Mouse (Mus musculus): ENCODE measurements at regions not wholly inside any gene's neighbourhood (a gene's known extent, or its start where the extent isn't known, plus 50 kb on each side); places are given as distances from the start of the nearest gene placed in this dataset.

DNA sequence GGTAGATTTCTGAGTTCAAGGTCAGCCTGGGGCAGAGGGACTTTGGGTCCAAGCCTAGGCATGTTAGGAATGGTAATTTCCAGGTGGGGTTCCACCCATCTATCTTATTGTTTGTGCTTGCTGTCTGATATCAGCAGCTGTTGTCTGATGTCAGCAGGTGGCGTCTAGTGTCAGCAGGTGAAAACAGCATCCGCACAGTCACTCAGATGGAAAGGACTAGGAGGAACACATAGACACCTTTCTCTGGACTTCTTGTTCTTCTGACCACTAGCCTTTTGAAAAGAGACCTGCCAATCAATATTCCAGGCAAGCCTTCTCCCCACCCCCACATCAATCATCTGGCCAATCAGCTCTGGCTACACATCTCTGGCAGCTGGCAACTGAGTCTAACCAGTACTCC lies 173.1 kb downstream of the Cdh26 start:
- H3K4me3 ChIP-seq = no peak overlapping the region
- H3K27me3 ChIP-seq (replicated peaks) = no peaks in the 10 kb centered on the region
- H3K27ac ChIP-seq = no peak overlapping the region
- no peaks in the 10 kb centered on the region for H3K4me1 ChIP-seq
- no peak for ATAC-seq (ENCODE audit: low FRiP score, low read depth)
- no peak overlapping the region for H3K4me2 ChIP-seq (replicated peaks)
- H3K9ac ChIP-seq = no peak overlapping the region
- 81% methylated on average over 2 of the region's 2 CpGs for WGBS
- H3K36me3 ChIP-seq = no peaks in the 10 kb centered on the region
- H3K9me3 ChIP-seq = no peaks in the 10 kb centered on the region

DNA sequence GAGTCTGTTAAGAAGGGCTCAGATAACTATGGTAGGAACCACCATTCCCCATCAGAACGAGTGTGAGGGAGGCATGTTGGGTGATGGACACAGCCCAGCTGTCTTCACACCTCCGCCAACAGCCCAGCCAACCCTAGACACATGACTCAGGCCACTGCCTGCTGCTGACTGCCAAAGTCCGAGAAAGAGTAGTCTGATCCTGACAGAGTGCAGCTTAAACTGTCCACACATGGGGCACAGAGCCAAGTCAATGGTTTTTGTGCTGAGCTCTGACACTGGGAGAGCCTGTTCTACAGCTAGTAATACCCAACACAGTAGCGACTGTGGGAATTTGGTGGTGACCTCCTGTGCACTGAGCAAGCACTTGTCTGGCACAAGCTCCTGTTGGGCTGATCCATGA lies 176.4 kb downstream of the Cdh26 start:
- Histone ChIP-seq H3K9me3 (no peaks in the 10 kb centered on the region), H3K27ac (no peak overlapping the region), H3K36me3 (no peaks in the 10 kb centered on the region), H3K4me1 (no peaks in the 10 kb centered on the region), H3K4me3 (no peak overlapping the region), H3K4me2 (replicated peaks) (no peak overlapping the region), H3K27me3 (replicated peaks) (no peaks in the 10 kb centered on the region), H3K9ac (no peak overlapping the region)
- no peak for ATAC-seq (ENCODE audit: low FRiP score, low read depth)
- WGBS = 79% methylated on average over 4 of the region's 4 CpGs

DNA sequence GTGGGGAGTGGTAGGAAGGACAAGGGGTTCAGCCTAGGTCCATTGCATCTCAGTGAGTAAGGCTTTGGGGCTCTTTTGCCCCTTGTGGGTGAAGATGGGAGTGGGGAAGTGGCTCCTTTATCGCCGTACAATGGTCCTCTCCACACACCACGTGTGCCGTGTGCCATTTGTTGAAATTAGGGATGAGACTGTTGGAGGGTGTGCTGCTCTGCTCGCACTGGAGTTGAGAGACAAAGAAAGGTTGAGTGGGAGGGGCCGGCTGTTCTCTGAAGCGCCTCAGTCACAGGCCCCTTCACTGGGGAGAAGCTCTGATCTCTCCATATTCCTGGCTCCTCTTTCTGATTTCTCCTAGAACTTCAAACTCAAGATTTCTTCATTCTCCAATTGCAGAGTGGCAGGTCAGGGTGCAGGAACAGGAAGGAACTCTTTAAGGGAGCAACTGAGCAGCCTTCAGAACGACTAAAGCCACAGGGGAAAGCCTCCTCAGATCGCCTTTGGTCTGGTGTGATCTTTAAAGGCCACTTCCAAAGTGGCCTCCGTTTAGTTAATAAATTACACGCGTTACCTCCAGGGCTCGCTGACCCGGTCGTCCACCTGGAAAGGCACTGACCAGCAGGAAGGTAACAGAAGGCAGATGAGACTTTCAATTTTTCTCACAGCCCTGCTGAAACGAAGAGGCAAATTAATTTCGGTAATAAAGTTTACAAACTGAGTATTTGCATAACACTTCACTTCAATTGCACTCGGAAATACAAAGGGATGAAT lies 180.1 kb downstream of the Cdh26 start:
- H3K4me2 ChIP-seq (replicated peaks) = no peak overlapping the region
- no peaks in the 10 kb centered on the region for H3K4me1 ChIP-seq
- WGBS = 37% methylated on average over 18 of the region's 18 CpGs
- H3K9ac ChIP-seq = no peak overlapping the region
- H3K36me3 ChIP-seq = no peaks in the 10 kb centered on the region
- no peak for ATAC-seq (ENCODE audit: low FRiP score, low read depth)
- H3K4me3 ChIP-seq = no peak overlapping the region
- no peaks in the 10 kb centered on the region for H3K27me3 ChIP-seq (replicated peaks)
- H3K27ac ChIP-seq = no peak overlapping the region
- H3K9me3 ChIP-seq = no peaks in the 10 kb centered on the region

DNA sequence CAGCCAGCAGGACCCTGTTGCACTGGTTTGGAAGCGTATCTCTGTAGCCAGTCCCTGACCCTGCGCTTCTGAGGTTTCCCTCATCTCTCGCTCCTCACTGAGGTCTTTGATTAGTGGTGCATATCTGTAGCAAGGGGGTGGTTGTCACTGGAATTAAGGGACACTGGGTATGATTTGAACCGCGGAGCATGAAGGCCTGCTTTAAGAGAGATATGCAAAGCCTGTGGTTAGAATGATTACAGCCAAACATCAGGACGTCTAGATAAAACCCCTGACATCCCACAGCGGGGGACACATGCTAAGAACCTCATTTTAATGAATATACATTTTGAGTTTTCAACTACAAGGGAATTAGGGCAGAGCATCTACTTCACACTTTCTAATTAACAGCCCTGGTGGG lies 184.4 kb downstream of the Cdh26 start:
- no peak overlapping the region for H3K27ac ChIP-seq
- no peak overlapping the region for H3K4me3 ChIP-seq
- ATAC-seq (ENCODE audit: low FRiP score, low read depth) = no peak
- no peaks in the 10 kb centered on the region for H3K4me1 ChIP-seq
- H3K9me3 ChIP-seq = no peaks in the 10 kb centered on the region
- H3K9ac ChIP-seq = no peak overlapping the region
- H3K27me3 ChIP-seq (replicated peaks) = no peaks in the 10 kb centered on the region
- no peak overlapping the region for H3K4me2 ChIP-seq (replicated peaks)
- no peaks in the 10 kb centered on the region for H3K36me3 ChIP-seq
- WGBS = 70% methylated on average over 7 of the region's 7 CpGs

DNA sequence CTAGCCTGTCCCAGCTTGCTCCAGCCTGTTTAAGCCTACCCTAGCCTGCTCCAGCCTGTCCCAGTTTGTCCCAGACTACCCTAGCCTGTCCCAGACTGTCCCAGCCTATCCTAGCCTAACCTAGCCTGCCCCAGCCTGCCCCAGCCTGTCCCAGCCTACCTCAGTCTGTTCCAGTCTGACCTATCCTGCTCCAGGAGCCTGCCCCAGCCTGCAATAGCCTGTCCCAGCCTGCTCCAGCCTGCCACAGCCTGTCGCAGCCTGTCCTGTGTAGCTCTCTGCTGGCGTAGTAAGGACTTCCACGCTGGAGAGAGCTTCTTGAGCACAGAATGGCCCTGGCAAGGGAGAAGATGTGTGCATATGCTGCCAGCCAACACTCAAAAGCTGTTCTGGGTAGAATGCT lies 192.5 kb downstream of the Cdh26 start:
- Histone ChIP-seq H3K4me1 (no peaks in the 10 kb centered on the region), H3K27ac (no peak overlapping the region), H3K9me3 (no peaks in the 10 kb centered on the region), H3K4me3 (no peak overlapping the region), H3K27me3 (replicated peaks) (no peaks in the 10 kb centered on the region; the same call in 1 of the 2 replicates), H3K4me2 (replicated peaks) (no peak overlapping the region), H3K36me3 (no peaks in the 10 kb centered on the region), H3K9ac (no peak overlapping the region)
- ATAC-seq (ENCODE audit: low FRiP score, low read depth) = no peak
- 67% methylated on average over 3 of the region's 3 CpGs for WGBS

DNA sequence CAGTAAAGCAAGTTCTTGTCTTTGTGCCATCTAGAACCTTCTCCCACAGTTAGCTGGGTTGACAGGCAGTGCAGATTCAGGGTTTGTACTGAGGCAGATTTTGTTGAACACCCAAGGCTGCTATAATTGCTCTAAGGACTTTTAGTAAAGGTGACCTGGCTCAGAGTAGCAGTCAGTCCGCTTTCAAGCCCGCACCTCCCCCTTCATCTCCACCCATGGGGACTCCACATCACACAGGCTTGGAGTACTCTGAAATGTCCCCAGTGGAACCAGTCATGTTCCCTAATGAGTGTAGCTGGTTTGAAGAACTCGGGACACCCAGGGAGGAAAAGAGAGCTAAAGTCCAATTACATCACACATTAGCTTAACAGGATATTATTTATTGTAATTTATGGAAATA lies 194.1 kb downstream of the Cdh26 start:
- no peak for ATAC-seq (ENCODE audit: low FRiP score, low read depth)
- Histone ChIP-seq H3K4me3 (no peak overlapping the region), H3K27ac (no peak overlapping the region), H3K27me3 (replicated peaks) (no peaks in the 10 kb centered on the region; the same call in 1 of the 2 replicates), H3K4me2 (replicated peaks) (no peak overlapping the region), H3K36me3 (no peaks in the 10 kb centered on the region), H3K9me3 (no peaks in the 10 kb centered on the region), H3K4me1 (no peaks in the 10 kb centered on the region), H3K9ac (no peak overlapping the region)
- WGBS = 77% methylated on average over 3 of the region's 3 CpGs

DNA sequence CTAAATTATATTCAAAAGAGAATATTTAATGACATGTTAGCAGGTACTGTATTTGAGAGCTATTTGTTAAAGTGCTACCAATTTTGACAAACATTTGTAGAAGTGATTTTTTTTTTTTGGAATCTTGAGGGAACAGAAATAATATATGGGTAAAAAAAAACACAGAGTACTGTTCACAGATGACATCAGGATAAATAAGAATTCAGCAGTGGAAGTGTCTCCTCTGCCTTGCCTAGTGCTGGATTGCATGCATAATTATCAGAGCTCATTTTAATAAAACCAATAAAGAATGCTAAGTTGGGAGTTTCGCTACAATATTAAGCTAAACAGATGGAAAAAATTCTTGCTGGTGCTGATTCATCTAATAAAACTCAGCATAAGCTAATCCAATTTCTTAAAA lies 194.6 kb downstream of the Cdh26 start:
- ATAC-seq (ENCODE audit: low FRiP score, low read depth) = no peak
- Histone ChIP-seq H3K36me3 (no peaks in the 10 kb centered on the region), H3K4me2 (replicated peaks) (no peak overlapping the region), H3K9me3 (no peaks in the 10 kb centered on the region), H3K9ac (no peak overlapping the region), H3K4me1 (no peaks in the 10 kb centered on the region), H3K27ac (no peak overlapping the region), H3K4me3 (no peak overlapping the region), H3K27me3 (replicated peaks) (no peaks in the 10 kb centered on the region; the same call in 1 of the 2 replicates)
- 83% methylated on average over 1 of the region's 1 CpGs for WGBS

DNA sequence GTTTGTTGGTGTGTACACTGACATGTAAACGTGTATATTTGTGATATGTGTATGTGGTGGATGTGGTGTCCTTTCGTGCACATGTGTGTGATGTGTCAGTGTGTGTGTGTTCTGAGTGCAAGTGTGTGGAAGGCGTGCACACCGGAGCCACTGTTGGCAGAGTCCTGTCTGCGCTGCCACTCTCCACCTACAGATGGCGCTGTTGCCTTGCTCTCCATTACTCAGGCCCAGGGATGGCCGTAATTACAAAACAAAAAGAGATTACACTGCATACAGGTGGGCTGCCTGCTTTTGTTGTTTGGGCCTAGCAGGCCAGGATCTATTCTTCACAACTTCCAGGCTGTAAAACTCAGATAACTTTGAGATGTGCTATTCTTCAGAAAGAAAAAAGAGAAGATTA lies 199.4 kb downstream of the Cdh26 start:
- ATAC-seq (ENCODE audit: low FRiP score, low read depth) = peak; percentile 36; the same call in 1 of the 2 replicates
- H3K36me3 ChIP-seq = no peaks in the 10 kb centered on the region
- H3K4me1 ChIP-seq = peaks cover 8% of the 10 kb centered on the region
- no peak overlapping the region for H3K4me2 ChIP-seq (replicated peaks)
- H3K4me3 ChIP-seq = no peak overlapping the region
- H3K9ac ChIP-seq = no peak overlapping the region
- H3K9me3 ChIP-seq = no peaks in the 10 kb centered on the region
- no peaks in the 10 kb centered on the region for H3K27me3 ChIP-seq (replicated peaks)
- no peak overlapping the region for H3K27ac ChIP-seq
- WGBS = 22% methylated on average over 7 of the region's 7 CpGs

DNA sequence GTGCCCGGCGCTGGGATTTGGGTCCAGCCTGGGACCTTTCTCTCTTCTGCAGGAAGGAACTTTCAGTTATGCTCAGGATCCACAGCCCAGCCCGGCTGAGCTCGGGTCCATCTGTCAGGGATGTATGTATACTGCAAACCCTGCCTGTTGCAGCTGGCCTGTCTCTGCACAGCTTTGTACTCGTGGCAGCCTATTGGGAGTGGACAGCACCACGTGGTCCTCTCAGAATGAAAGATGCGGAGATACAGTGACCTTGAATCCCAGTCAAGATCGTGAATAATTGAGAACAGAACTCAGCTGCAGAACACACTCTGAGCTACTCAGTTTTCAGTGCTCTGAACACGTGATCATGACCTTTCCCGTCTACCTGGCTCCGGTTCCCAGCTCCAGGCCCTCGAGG lies 200.2 kb downstream of the Cdh26 start:
- WGBS = 81% methylated on average over 12 of the region's 12 CpGs
- Histone ChIP-seq H3K9me3 (no peaks in the 10 kb centered on the region), H3K4me2 (replicated peaks) (no peak overlapping the region), H3K27ac (no peak overlapping the region), H3K4me1 (peaks cover 9% of the 10 kb centered on the region), H3K4me3 (no peak overlapping the region), H3K36me3 (no peaks in the 10 kb centered on the region), H3K9ac (no peak overlapping the region), H3K27me3 (replicated peaks) (no peaks in the 10 kb centered on the region)
- ATAC-seq (ENCODE audit: low FRiP score, low read depth) = no peak

DNA sequence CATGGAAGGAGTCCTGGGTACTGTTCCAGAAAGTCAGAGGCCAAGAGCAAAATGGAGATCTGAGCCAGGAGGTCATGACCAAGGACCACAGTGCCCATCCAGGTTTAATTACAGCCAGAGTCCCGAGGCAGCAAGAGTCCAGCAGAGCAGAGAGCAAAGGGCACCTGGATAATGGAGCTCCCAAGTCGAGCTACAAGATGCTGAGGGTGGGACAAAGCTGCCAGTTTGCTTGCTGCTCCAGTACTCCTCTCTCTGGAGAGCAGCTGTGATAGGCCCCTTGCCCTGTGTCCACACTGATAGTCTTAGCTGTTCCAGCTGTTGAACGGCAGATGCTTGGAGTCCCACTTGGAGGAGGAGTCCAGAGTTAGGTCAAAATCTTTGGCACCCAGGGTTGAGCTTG lies 201.0 kb downstream of the Cdh26 start:
- peaks cover 12% of the 10 kb centered on the region for H3K4me1 ChIP-seq
- H3K9me3 ChIP-seq = no peaks in the 10 kb centered on the region
- no peaks in the 10 kb centered on the region for H3K27me3 ChIP-seq (replicated peaks)
- H3K27ac ChIP-seq = no peak overlapping the region
- no peak overlapping the region for H3K9ac ChIP-seq
- H3K36me3 ChIP-seq = no peaks in the 10 kb centered on the region
- H3K4me3 ChIP-seq = no peak overlapping the region
- no peak for ATAC-seq (ENCODE audit: low FRiP score, low read depth)
- no peak overlapping the region for H3K4me2 ChIP-seq (replicated peaks)
- WGBS = 66% methylated on average over 3 of the region's 3 CpGs

DNA sequence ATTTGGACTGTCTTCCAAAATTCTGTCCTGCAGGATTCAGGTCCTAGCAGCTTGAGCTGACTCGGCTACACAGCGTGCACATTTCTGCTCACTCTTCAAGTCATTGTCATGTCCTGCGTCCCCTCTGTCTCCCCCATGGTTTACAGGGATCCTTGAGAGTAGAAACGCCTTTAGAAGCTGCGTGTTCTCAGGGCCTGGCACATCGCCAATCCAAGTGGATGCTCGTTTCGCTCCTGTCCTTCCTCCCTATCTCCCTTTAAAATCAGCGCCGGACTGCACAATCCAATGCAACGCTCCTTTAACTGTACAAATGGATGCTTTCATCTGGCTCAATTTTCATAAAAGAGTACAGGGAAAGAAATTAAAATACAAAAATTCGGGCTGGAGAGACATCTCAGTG lies 201.6 kb downstream of the Cdh26 start:
- WGBS = 80% methylated on average over 12 of the region's 12 CpGs
- H3K4me2 ChIP-seq (replicated peaks) = no peak overlapping the region
- no peak overlapping the region for H3K4me3 ChIP-seq
- ATAC-seq (ENCODE audit: low FRiP score, low read depth) = no peak
- H3K9me3 ChIP-seq = no peaks in the 10 kb centered on the region
- no peak overlapping the region for H3K9ac ChIP-seq
- H3K36me3 ChIP-seq = no peaks in the 10 kb centered on the region
- H3K27ac ChIP-seq = no peak overlapping the region
- H3K27me3 ChIP-seq (replicated peaks) = no peaks in the 10 kb centered on the region
- H3K4me1 ChIP-seq = peaks cover 12% of the 10 kb centered on the region

DNA sequence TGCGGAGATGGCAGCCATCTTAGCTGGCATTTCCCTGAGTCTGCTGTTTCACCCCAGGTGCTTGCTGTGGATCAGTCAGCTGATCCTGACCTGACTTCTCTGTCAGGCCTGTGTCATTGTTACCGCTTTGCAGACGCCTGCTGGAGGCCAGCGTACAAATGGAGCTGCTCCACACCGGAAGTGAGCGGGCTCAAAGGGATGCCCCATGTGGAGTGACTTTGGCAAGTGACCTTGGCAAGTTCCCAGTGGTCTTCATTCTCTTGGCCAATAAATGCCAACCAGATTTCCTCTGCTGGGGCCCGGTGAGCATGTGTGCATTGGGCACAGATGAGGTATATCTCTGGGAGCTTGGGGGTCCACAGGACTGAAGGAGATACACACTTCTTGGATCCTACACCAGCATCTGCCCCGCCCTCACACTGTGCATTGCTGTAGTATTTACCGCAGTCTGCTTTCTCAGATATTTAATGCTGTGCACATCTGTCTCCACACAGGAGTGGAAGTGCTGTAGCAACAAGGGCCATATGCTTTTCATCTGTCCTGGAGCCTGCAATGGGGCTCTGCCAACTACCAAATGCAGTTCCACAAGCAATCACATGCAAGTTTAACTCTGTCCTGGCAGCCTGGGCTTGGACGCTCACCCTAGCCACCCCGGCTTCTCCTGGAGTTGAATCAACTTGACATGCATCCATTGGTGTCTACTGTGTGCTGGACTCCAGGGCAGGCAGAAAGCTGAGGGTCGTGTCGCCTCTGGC lies 202.7 kb downstream of the Cdh26 start:
- H3K4me1 ChIP-seq = peaks cover 12% of the 10 kb centered on the region
- H3K27ac ChIP-seq = no peak overlapping the region

DNA sequence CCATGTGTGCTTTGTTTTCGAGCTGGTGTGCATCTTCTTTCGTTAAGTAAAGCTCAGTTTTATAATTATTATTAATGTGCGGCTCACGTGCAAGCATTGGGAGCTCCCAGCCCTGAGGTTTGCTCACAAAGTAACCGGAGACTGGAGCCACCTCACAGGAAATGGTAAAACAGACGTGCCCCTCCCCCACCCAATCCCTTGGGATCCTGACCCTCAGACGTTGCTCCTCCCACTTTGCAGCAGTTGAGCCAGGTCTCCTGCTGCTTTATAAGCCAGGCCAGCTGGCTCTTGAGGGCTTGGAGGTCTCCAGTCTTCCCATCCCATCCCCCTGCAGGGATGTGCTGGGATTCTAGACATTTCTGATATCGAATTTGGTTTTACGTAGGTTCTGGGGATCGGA lies 203.8 kb downstream of the Cdh26 start:
- Histone ChIP-seq H3K36me3 (no peaks in the 10 kb centered on the region), H3K4me1 (peaks cover 12% of the 10 kb centered on the region), H3K9me3 (no peaks in the 10 kb centered on the region), H3K4me2 (replicated peaks) (no peak overlapping the region), H3K27ac (no peak overlapping the region), H3K9ac (no peak overlapping the region), H3K27me3 (replicated peaks) (no peaks in the 10 kb centered on the region), H3K4me3 (no peak overlapping the region)
- WGBS = 50% methylated on average over 10 of the region's 10 CpGs
- no peak for ATAC-seq (ENCODE audit: low FRiP score, low read depth)

More for the DNA sequence above, 202.7 kb downstream of the Cdh26 start:
- Histone ChIP-seq H3K9ac (no peak overlapping the region), H3K27me3 (replicated peaks) (no peaks in the 10 kb centered on the region), H3K4me3 (no peak overlapping the region), H3K36me3 (no peaks in the 10 kb centered on the region), H3K4me2 (replicated peaks) (no peak overlapping the region), H3K9me3 (no peaks in the 10 kb centered on the region)
- WGBS = 84% methylated on average over 13 of the region's 13 CpGs
- ATAC-seq (ENCODE audit: low FRiP score, low read depth) = no peak
